10 mouse cellular contexts compared by ENCODE assay signal in genomic region chr6:86497942-86498732, GRCm38 (mm10). TPM values are rescaled to one million over a fixed set of nuclear protein-coding genes. Genes with fewer than 3 reads are reported as not detected.
DNase-seq lines count a peak whose midpoint lies in the region; ATAC-seq and TF ChIP-seq lines count a peak whose summit lies in the region.
"Had no signal": no experiment of that assay in that cellular context is flagged by ENCODE, and none has a peak within 500 bp of the region (broad histone marks: within the 10 kb centered on the region; RNA-seq: fewer than 3 reads in every experiment).

No protein-coding gene starts in this region.

- in situ Hi-C loops in ES-E14 (cut with MboI; ENCODE audit: low sequenced_read_pairs in 2 of 2, unreplicated experiment in 2 of 2), result no loop called here

- no peak for ATAC-seq in kidney, embryonic 15.5 days (replicated peaks; ENCODE audit: low FRiP score)
- no peak for ATAC-seq in liver, embryonic 12.5 days

- H3K4me3 ChIP-seq in kidney, embryonic 15.5 days (replicated peaks), result peak overlapping the region; percentile 38
- H3K4me3 ChIP-seq in ES-E14 (ENCODE audit: insufficient read depth in 1 of 2, low read depth in 1 of 2, low read length in 2 of 2, poor library complexity in 1 of 2, severe bottlenecking in 1 of 2), result peak overlapping the region; percentile 68 to 69
- peak overlapping the region; percentile 44 for H3K4me3 ChIP-seq in embryonic facial prominence, embryonic 10.5 days
- 0 out of 2 replicates have a peak overlapping the region, but pooled peaks have one; percentile 33 for H3K4me3 ChIP-seq in liver, embryonic 12.5 days

- H3K9me3 ChIP-seq in kidney, embryonic 15.5 days (replicated peaks), result no peaks in the 10 kb centered on the region
- no peaks in the 10 kb centered on the region for H3K9me3 ChIP-seq in ES-E14 (ENCODE audit: control insufficient read depth, insufficient read depth, low read depth, low read length)
- no peaks in the 10 kb centered on the region for H3K9me3 ChIP-seq in embryonic facial prominence, embryonic 10.5 days
- H3K9me3 ChIP-seq in liver, embryonic 12.5 days (replicated peaks), result no peaks in the 10 kb centered on the region

- WGBS in kidney, embryonic 15.5 days, result 35% methylated on average over 11 of the region's 11 CpGs
- WGBS in embryonic facial prominence, embryonic 10.5 days, result 74% methylated on average over 11 of the region's 11 CpGs
- 58% methylated on average over 11 of the region's 11 CpGs for WGBS in liver, embryonic 12.5 days (ENCODE audit: insufficient replicate concordance)

- no peaks in the 10 kb centered on the region for H3K27me3 ChIP-seq in kidney, embryonic 15.5 days
- H3K27me3 ChIP-seq in embryonic facial prominence, embryonic 10.5 days (replicated peaks; ENCODE audit: low read depth, poor library complexity, severe bottlenecking), result no peaks in the 10 kb centered on the region
- no peaks in the 10 kb centered on the region for H3K27me3 ChIP-seq in liver, embryonic 12.5 days (replicated peaks)

- peaks cover 60% of the 10 kb centered on the region for H3K4me1 ChIP-seq in kidney, embryonic 15.5 days
- H3K4me1 ChIP-seq in ES-E14 (ENCODE audit: control insufficient read depth in 2 of 2, insufficient read depth in 2 of 2, low read length in 2 of 2, poor library complexity in 1 of 2), result peaks cover 11 to 18% of the 10 kb centered on the region in 2 experiments; a peak in 3 of 4 replicates
- H3K4me1 ChIP-seq in embryonic facial prominence, embryonic 10.5 days, result peaks cover 50% of the 10 kb centered on the region
- H3K4me1 ChIP-seq in liver, embryonic 12.5 days, result peaks cover 56% of the 10 kb centered on the region

- H3K27ac ChIP-seq in kidney, embryonic 15.5 days, result peak overlapping the region; percentile 92
- H3K27ac ChIP-seq in ES-E14 (ENCODE audit: insufficient read depth, low read depth, low read length, poor library complexity, severe bottlenecking), result peak overlapping the region; percentile 94; the same call in 1 of the 2 replicates
- peak overlapping the region; percentile 83 for H3K27ac ChIP-seq in embryonic facial prominence, embryonic 10.5 days (replicated peaks)
- H3K27ac ChIP-seq in liver, embryonic 12.5 days, result peak overlapping the region; percentile 61; the same call in 1 of the 2 replicates

- H3K9ac ChIP-seq in kidney, embryonic 15.5 days, result peak overlapping the region; percentile 16; the same call in 1 of the 2 replicates
- peak overlapping the region; percentile 33; the same call in 1 of the 2 replicates for H3K9ac ChIP-seq in ES-E14 (ENCODE audit: insufficient read depth, low read depth, low read length, poor library complexity, severe bottlenecking)
- H3K9ac ChIP-seq in liver, embryonic 12.5 days, result peak overlapping the region; percentile 61; the same call in 1 of the 2 replicates

- no peak for DNase-seq in kidney, postnatal 10 days
- no peak for DNase-seq in ES-E14 (ENCODE audit: low read depth, low spot score)
- no peak for DNase-seq in embryonic facial prominence, embryonic 10.5 days (ENCODE audit: low spot score)
- no peak for DNase-seq in retina, postnatal 1 day
- no peak for DNase-seq in adrenal gland, postnatal 25 days
- DNase-seq: layer of hippocampus, postnatal 36 days; right cerebral cortex, adult 18-20 months; thymus, postnatal 36 days had no signal

- H3K36me3 ChIP-seq in kidney, embryonic 15.5 days, result no peaks in the 10 kb centered on the region
- H3K36me3 ChIP-seq in ES-E14 (ENCODE audit: control insufficient read depth, insufficient read depth, low read length, poor library complexity, severe bottlenecking), result no peaks in the 10 kb centered on the region
- H3K36me3 ChIP-seq in embryonic facial prominence, embryonic 10.5 days (replicated peaks), result no peaks in the 10 kb centered on the region
- no peaks in the 10 kb centered on the region for H3K36me3 ChIP-seq in liver, embryonic 12.5 days

- H3K4me2 ChIP-seq in kidney, embryonic 15.5 days, result peak overlapping the region; percentile 55
- peak overlapping the region; percentile 55 for H3K4me2 ChIP-seq in liver, embryonic 12.5 days

TF ChIP-seq in ES-E14, 5 proteins besides CTCF, POLR2A, EP300 and RAD21:
- no peak for TF ChIP-seq CHD2 (IDR thresholded peaks at IDR 0.05; ENCODE audit: low read depth, low read length)
TF ChIP-seq in ES-E14: peak in this region for 0.

RNA-seq across cellular contexts. Expression of gene Pcbp1, which starts 28.0 kb away (rescaled TPM):
- 488 and 506 TPM in 2 replicates for polyA plus RNA-seq in kidney, embryonic 15.5 days (2015; fragmentation: Nextera tagmentation; extraction: Ambion mirVana)
- 68.4 and 102 TPM in 2 replicates for total RNA-seq in ES-E14 (2012; rRNA removed)
- polyA plus RNA-seq in embryonic facial prominence, embryonic 10.5 days (2016; fragmentation: Nextera tagmentation; extraction: Ambion mirVana), result 560 and 592 TPM in 2 replicates
- polyA plus RNA-seq in liver, embryonic 12.5 days (2016; fragmentation: Nextera tagmentation; extraction: Ambion mirVana), result 465 and 466 TPM in 2 replicates
- 296 and 313 TPM in 2 replicates for total RNA-seq in adrenal gland, postnatal 25 days (2021)

RNA-seq across cellular contexts. Expression of gene C87436, which starts 60.0 kb away (rescaled TPM):
- polyA plus RNA-seq in kidney, embryonic 15.5 days (2015; fragmentation: Nextera tagmentation; extraction: Ambion mirVana), result 24.4 and 25.5 TPM in 2 replicates
- 12.5 and 13.1 TPM in 2 replicates for total RNA-seq in ES-E14 (2012; rRNA removed)
- 22.6 and 25.1 TPM in 2 replicates for polyA plus RNA-seq in embryonic facial prominence, embryonic 10.5 days (2016; fragmentation: Nextera tagmentation; extraction: Ambion mirVana)
- 17.9 and 18.8 TPM in 2 replicates for polyA plus RNA-seq in liver, embryonic 12.5 days (2016; fragmentation: Nextera tagmentation; extraction: Ambion mirVana)
- 26.0 and 31.3 TPM in 2 replicates for total RNA-seq in adrenal gland, postnatal 25 days (2021)
